Comparison of ENCODE assay signal across 20 mouse cellular contexts in genomic region chrX:97397872-97398271, GRCm38 (mm10).
"Had no signal": no experiment of that assay in that cellular context is flagged by ENCODE, and none has a peak within 500 bp of the region (broad histone marks: within the 10 kb centered on the region; RNA-seq: fewer than 3 reads in every experiment).

No protein-coding gene starts in this region.

- DNase-seq: kidney, postnatal 36 days; layer of hippocampus, adult 9-11 months; layer of hippocampus, postnatal 36 days; left cerebral cortex, postnatal 4 days; liver, embryonic 13.5 days; liver, postnatal 0 days; lung, postnatal 14 days; retina, postnatal 1 day; right cerebral cortex, postnatal 4 days; thymus, adult 2 months; thymus, postnatal 25 days had no signal

- H3K9ac ChIP-seq: limb, embryonic 15.5 days; liver, embryonic 13.5 days; liver, postnatal 0 days; lung, embryonic 15.5 days; midbrain, embryonic 15.5 days; neural tube, embryonic 13.5 days; stomach, embryonic 15.5 days had no signal

- H3K9me3 ChIP-seq: limb, embryonic 15.5 days; liver, embryonic 13.5 days; lung, embryonic 15.5 days; megakaryocyte, embryonic 14.5 days; midbrain, embryonic 15.5 days; neural tube, embryonic 13.5 days; stomach, embryonic 15.5 days had no signal

- H3K4me2 ChIP-seq: limb, embryonic 15.5 days; liver, embryonic 13.5 days; lung, embryonic 15.5 days; midbrain, embryonic 11.5 days; midbrain, embryonic 15.5 days; neural tube, embryonic 13.5 days; stomach, embryonic 15.5 days had no signal

- H3K36me3 ChIP-seq: limb, embryonic 15.5 days; liver, embryonic 13.5 days; lung, embryonic 15.5 days; midbrain, embryonic 15.5 days; neural tube, embryonic 13.5 days; stomach, embryonic 15.5 days had no signal

- ATAC-seq: liver, postnatal 0 days; midbrain, embryonic 15.5 days had no signal

- H3K4me3 ChIP-seq: limb, embryonic 15.5 days; liver, embryonic 13.5 days; lung, embryonic 15.5 days; megakaryocyte, embryonic 14.5 days; midbrain, embryonic 15.5 days; neural tube, embryonic 13.5 days; stomach, embryonic 15.5 days had no signal

- H3K27ac ChIP-seq: kidney, postnatal 0 days; limb, embryonic 15.5 days; liver, embryonic 13.5 days; lung, embryonic 15.5 days; macrophage; midbrain, embryonic 15.5 days; neural tube, embryonic 13.5 days; stomach, embryonic 15.5 days had no signal

- H3K27me3 ChIP-seq: limb, embryonic 15.5 days; liver, embryonic 13.5 days; megakaryocyte, embryonic 14.5 days; midbrain, embryonic 15.5 days; neural tube, embryonic 13.5 days; stomach, embryonic 15.5 days had no signal

- H3K4me1 ChIP-seq: limb, embryonic 15.5 days; liver, embryonic 13.5 days; lung, embryonic 15.5 days; megakaryocyte, embryonic 14.5 days; midbrain, embryonic 15.5 days; neural tube, embryonic 13.5 days; stomach, embryonic 15.5 days had no signal
